Mouse (Mus musculus): ENCODE measurements around the gene Jade2. TPM values are rescaled to one million over a fixed set of nuclear protein-coding genes. Genes with fewer than 3 reads are reported as not detected.

The Jade2 gene
- polyA plus RNA-seq, 1 experiment from 2014 or later, result 1.7 TPM

DNA sequence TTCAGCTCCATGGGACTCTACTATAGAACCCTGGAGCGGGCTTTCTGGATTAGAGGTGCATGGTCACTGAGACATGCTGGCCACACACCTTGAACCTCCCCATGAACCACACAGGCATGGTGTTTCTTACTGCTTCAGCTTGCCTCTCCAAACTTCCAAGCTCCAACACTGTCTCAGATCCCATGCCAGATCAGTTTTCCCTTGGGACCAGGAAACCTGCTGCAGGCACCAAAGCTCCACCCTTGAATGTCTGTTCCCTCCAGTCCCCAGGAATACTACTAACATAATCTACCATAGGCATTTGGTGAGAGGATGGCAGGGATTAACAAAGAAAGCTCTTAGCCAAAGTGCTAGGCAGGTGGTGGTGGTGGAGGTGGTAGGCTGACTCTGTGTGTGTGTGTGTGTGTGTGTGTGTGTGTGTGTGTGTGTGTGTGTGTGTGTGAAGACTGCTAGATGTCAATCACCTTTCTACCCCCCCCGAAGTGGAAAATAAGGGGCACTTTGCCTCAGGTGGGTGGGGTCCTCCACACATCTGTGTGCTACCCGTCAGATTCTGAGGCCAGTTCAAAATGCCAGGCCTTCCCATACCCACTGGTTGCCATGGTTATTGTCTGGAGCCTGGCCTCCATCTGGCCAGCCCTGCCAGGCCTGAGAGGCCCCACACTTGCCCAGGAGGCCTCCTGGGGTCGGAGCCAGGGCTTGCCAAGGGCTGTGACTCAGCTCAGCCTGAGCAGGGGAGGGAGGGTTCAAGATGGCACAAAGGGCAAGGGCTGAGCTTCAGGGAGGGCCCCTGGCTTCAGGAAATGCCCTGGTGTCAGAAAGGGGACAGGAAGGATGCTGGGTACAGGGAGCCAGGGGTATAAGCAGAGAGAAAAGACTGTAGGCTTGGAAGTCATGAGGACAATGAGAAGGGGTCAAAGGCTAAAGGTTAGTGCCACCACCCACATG is 25.2 kb downstream of the Jade2 start:
- H3K36me3 ChIP-seq (ENCODE audit: control insufficient read depth, insufficient read depth, low read length), result peaks cover 9% of the 10 kb centered on the region; the same call in 1 of the 2 replicates
- H3K27ac ChIP-seq (ENCODE audit: low read length), result no peak overlapping the region
- no peak overlapping the region for H3K4me3 ChIP-seq (replicated peaks; ENCODE audit: low read length)
- 69% methylated on average over 4 of the region's 4 CpGs for WGBS
- H3K27me3 ChIP-seq (ENCODE audit: control insufficient read depth, insufficient read depth, low read length), result no peaks in the 10 kb centered on the region
- peak; percentile 50; the same call in 1 of the 2 replicates for ATAC-seq (ENCODE audit: insufficient read depth, low FRiP score)
- H3K4me1 ChIP-seq (ENCODE audit: control insufficient read depth, insufficient read depth, low read length), result no peaks in the 10 kb centered on the region
- H3K9me3 ChIP-seq (replicated peaks; ENCODE audit: control insufficient read depth, low read length), result no peaks in the 10 kb centered on the region
- H3K4me2 ChIP-seq (ENCODE audit: low read depth, low read length), result no peak overlapping the region
- H3K9ac ChIP-seq (ENCODE audit: low read length), result no peak overlapping the region

DNA sequence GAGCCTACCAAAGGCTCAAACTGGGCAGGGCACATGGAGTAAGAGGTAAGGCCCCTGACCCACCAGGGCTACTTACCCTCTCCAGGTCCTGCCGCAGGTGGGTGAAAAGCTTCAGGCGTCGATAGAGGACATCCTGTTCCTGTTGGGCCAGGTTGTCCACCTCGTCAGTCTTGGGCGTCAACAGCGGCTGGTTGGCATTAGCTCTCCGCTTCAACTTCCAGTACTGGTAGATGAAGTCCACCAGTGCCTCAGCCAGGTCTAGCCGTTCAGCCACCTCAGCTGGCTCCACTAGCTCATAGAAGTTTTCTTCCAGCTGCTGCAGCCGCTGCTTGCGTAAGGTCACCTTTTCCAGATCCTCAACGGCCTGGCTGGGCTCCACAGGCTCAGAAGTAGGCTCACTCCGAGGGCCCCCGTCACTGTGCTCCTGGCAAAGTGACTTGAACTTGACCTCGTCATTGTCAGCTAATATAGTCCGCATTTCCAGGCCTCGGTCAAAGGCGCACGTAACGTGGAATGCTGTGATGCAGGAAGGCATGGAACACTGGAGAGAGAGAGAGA is 32.5 kb downstream of the Jade2 start:
- H3K4me3 ChIP-seq (replicated peaks; ENCODE audit: low read length), result no peak overlapping the region

DNA sequence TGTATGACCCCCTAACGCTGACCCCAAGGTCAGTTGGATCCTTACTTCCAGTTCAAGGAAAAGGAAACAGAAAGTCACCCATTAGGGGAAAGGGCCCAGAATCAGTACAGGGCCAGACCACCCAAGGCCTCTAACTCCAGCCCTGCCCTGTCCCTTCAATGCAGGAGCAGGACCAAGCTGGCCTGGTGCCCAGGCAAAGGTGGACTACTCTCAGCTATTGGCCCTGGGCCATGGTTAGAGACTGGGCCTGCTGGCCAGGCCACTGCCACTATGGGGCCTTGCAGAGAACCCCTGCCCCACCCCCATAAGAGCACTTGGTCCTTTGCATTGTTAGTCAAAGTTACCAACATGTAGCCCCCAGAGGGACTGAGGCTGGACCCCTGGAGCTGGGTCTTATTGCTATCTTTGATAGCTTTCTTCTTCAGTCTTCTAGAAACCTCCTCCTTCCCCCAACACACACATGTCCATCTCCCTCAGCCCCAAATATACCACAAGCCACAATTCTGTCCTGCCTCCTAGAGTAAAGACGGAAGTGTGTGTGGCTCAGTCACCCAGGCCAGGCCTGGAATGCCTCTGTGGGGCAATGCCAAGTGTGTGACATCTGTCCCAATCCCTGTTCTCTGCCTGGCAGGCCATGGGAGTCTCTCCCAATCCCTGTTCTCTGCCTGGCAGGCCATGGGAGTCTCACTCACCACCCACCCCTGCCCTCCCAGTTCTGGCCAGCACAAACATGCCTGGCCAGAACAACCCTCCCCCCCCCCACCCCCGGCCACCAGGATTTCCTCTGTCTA is 33.3 kb downstream of the Jade2 start:
- WGBS, result 83% methylated on average over 3 of the region's 3 CpGs
- Histone ChIP-seq H3K9ac (ENCODE audit: low read length) (no peak overlapping the region), H3K9me3 (replicated peaks; ENCODE audit: control insufficient read depth, low read length) (no peaks in the 10 kb centered on the region), H3K27ac (ENCODE audit: low read length) (no peak overlapping the region), H3K4me3 (replicated peaks; ENCODE audit: low read length) (no peak overlapping the region), H3K36me3 (ENCODE audit: control insufficient read depth, insufficient read depth, low read length) (0 out of 2 replicates have a peak, but pooled peaks cover 2% of the 10 kb centered on the region), H3K27me3 (ENCODE audit: control insufficient read depth, insufficient read depth, low read length) (no peaks in the 10 kb centered on the region), H3K4me1 (ENCODE audit: control insufficient read depth, insufficient read depth, low read length) (no peaks in the 10 kb centered on the region), H3K4me2 (ENCODE audit: low read depth, low read length) (no peak overlapping the region)
- ATAC-seq (ENCODE audit: insufficient read depth, low FRiP score), result no peak

More for the DNA sequence above, 32.5 kb downstream of the Jade2 start:
- no peak for ATAC-seq (ENCODE audit: insufficient read depth, low FRiP score)
- no peaks in the 10 kb centered on the region for H3K9me3 ChIP-seq (replicated peaks; ENCODE audit: control insufficient read depth, low read length)
- no peak overlapping the region for H3K9ac ChIP-seq (ENCODE audit: low read length)
- WGBS, result 88% methylated on average over 19 of the region's 19 CpGs
- H3K4me1 ChIP-seq (ENCODE audit: control insufficient read depth, insufficient read depth, low read length), result no peaks in the 10 kb centered on the region
- H3K36me3 ChIP-seq (ENCODE audit: control insufficient read depth, insufficient read depth, low read length), result 0 out of 2 replicates have a peak, but pooled peaks cover 2% of the 10 kb centered on the region
- no peaks in the 10 kb centered on the region for H3K27me3 ChIP-seq (ENCODE audit: control insufficient read depth, insufficient read depth, low read length)
- no peak overlapping the region for H3K27ac ChIP-seq (ENCODE audit: low read length)
- no peak overlapping the region for H3K4me2 ChIP-seq (ENCODE audit: low read depth, low read length)

DNA sequence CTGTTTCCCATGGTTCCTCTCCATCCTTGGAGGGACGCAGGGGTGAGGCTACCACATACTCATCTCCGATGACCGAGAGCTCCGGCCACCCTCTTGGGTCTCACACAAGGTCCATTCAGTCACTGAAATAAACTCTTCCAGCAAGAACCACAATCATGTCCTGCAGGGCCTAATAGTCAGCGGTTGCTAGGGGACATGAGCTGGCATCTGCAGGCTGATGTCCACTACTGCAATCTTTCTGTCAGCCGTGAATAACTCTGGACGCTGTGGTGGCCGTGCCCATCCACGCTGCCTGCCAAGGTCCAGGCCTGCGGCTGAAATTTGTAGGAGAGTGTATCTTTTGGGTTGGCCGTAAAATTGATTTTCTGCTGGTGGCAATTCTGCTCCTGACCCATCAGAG is 34.2 kb downstream of the Jade2 start:
- Histone ChIP-seq H3K4me1 (ENCODE audit: control insufficient read depth, insufficient read depth, low read length) (no peaks in the 10 kb centered on the region), H3K9me3 (replicated peaks; ENCODE audit: control insufficient read depth, low read length) (no peaks in the 10 kb centered on the region), H3K4me2 (ENCODE audit: low read depth, low read length) (no peak overlapping the region), H3K27ac (ENCODE audit: low read length) (no peak overlapping the region), H3K27me3 (ENCODE audit: control insufficient read depth, insufficient read depth, low read length) (no peaks in the 10 kb centered on the region), H3K36me3 (ENCODE audit: control insufficient read depth, insufficient read depth, low read length) (0 out of 2 replicates have a peak, but pooled peaks cover 2% of the 10 kb centered on the region), H3K9ac (ENCODE audit: low read length) (no peak overlapping the region), H3K4me3 (replicated peaks; ENCODE audit: low read length) (no peak overlapping the region)
- no peak for ATAC-seq (ENCODE audit: insufficient read depth, low FRiP score)
- 83% methylated on average over 11 of the region's 11 CpGs for WGBS

DNA sequence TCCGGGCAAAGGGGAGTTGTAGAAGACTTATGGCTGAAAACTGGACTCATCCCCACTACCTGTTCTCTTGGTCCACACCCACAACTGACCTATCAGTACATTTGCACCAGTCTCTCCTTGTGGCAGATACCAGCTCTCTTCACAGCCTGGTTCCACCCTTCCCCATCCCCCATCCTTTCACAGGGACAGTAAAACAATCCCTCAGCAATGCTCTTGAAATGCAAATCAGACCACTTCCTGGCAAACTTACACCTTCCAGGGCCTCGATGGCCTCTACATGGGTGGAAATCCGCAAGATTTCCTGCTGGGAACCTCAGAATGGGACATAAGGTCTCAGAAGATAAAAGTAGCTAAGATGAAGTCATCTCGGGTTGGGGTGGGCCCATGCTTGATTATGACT is 34.7 kb downstream of the Jade2 start:
- Histone ChIP-seq H3K27ac (ENCODE audit: low read length) (no peak overlapping the region), H3K4me1 (ENCODE audit: control insufficient read depth, insufficient read depth, low read length) (no peaks in the 10 kb centered on the region), H3K9me3 (replicated peaks; ENCODE audit: control insufficient read depth, low read length) (no peaks in the 10 kb centered on the region), H3K27me3 (ENCODE audit: control insufficient read depth, insufficient read depth, low read length) (no peaks in the 10 kb centered on the region), H3K4me3 (replicated peaks; ENCODE audit: low read length) (no peak overlapping the region), H3K36me3 (ENCODE audit: control insufficient read depth, insufficient read depth, low read length) (0 out of 2 replicates have a peak, but pooled peaks cover 2% of the 10 kb centered on the region), H3K9ac (ENCODE audit: low read length) (no peak overlapping the region), H3K4me2 (ENCODE audit: low read depth, low read length) (no peak overlapping the region)
- ATAC-seq (ENCODE audit: insufficient read depth, low FRiP score), result no peak
- WGBS, result 32% methylated on average over 4 of the region's 4 CpGs

DNA sequence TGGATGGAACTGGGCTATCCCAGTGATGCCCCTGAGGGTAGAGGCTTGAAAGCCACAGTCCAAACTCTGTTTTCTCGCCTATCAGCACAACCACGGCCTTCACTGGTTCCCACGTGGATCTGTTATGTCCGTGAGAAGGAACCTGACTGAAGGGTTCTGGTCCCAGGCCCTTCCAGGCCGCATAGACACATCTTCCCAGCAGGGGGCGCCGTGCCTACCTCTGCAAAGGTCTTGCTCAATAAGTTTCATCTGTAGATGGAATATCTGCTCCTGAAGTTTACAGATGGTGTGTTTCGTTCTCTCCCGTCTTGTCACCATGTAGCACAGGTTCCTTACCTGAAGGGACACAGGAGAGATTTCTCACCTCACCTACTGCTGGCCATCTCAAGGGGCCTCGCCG is 36.6 kb downstream of the Jade2 start:
- Histone ChIP-seq H3K4me3 (replicated peaks; ENCODE audit: low read length) (no peak overlapping the region), H3K27ac (ENCODE audit: low read length) (no peak overlapping the region), H3K9ac (ENCODE audit: low read length) (no peak overlapping the region), H3K9me3 (replicated peaks; ENCODE audit: control insufficient read depth, low read length) (no peaks in the 10 kb centered on the region), H3K36me3 (ENCODE audit: control insufficient read depth, insufficient read depth, low read length) (0 out of 2 replicates have a peak, but pooled peaks cover 9% of the 10 kb centered on the region), H3K4me1 (ENCODE audit: control insufficient read depth, insufficient read depth, low read length) (no peaks in the 10 kb centered on the region), H3K27me3 (ENCODE audit: control insufficient read depth, insufficient read depth, low read length) (no peaks in the 10 kb centered on the region), H3K4me2 (ENCODE audit: low read depth, low read length) (no peak overlapping the region)
- no peak for ATAC-seq (ENCODE audit: insufficient read depth, low FRiP score)
- 33% methylated on average over 11 of the region's 11 CpGs for WGBS

DNA sequence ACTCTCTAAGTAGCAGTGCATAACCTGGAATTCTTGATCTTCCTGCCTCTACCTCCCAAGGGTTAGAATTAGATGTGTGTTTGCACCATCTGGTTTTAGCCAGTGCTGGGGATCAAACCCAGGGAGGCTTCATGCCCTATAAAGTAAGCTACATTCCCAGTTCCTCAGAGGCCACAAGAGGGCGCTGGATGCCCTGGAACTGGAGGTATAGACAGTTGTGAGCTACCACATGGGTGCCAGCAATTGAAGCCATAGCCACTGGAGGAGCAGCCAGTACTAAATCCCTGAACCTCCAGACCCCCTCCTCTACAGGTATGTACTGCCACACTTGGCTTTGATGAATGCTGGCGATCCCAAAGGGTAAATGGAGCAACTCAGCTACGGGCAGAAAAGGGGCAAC is 37.5 kb downstream of the Jade2 start:
- Histone ChIP-seq H3K9me3 (replicated peaks; ENCODE audit: control insufficient read depth, low read length) (no peaks in the 10 kb centered on the region), H3K27ac (ENCODE audit: low read length) (no peak overlapping the region), H3K36me3 (ENCODE audit: control insufficient read depth, insufficient read depth, low read length) (0 out of 2 replicates have a peak, but pooled peaks cover 9% of the 10 kb centered on the region), H3K4me2 (ENCODE audit: low read depth, low read length) (no peak overlapping the region), H3K27me3 (ENCODE audit: control insufficient read depth, insufficient read depth, low read length) (no peaks in the 10 kb centered on the region), H3K4me1 (ENCODE audit: control insufficient read depth, insufficient read depth, low read length) (no peaks in the 10 kb centered on the region), H3K9ac (ENCODE audit: low read length) (no peak overlapping the region), H3K4me3 (replicated peaks; ENCODE audit: low read length) (no peak overlapping the region)
- 72% methylated on average over 3 of the region's 3 CpGs for whole genome bisulfite sequencing
- no peak for ATAC-seq (ENCODE audit: insufficient read depth, low FRiP score)

DNA sequence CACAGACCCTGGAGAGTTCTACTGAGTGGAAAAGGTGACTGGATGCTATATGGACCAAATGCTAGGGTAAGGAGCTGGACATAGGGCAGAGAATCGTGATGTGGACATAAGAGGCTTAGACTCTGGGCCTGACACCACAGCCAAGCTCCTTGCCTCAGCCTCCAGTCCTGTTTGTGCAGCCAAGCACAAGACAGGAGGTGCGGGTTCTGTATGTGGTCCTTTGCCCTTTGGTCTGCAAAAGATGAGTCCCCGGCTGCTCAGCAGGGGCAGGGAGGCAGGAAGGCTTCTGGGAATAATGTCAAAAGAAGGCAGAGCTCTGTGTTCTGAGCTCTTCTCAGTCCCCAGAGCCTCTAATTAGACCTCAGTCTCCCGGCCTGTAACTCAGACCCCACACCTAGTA is 38.6 kb downstream of the Jade2 start:
- 90% methylated on average over 4 of the region's 4 CpGs for WGBS
- no peak for ATAC-seq (ENCODE audit: insufficient read depth, low FRiP score)
- Histone ChIP-seq H3K4me3 (replicated peaks; ENCODE audit: low read length) (no peak overlapping the region), H3K27me3 (ENCODE audit: control insufficient read depth, insufficient read depth, low read length) (no peaks in the 10 kb centered on the region), H3K9ac (ENCODE audit: low read length) (no peak overlapping the region), H3K4me2 (ENCODE audit: low read depth, low read length) (no peak overlapping the region), H3K36me3 (ENCODE audit: control insufficient read depth, insufficient read depth, low read length) (0 out of 2 replicates have a peak, but pooled peaks cover 9% of the 10 kb centered on the region), H3K9me3 (replicated peaks; ENCODE audit: control insufficient read depth, low read length) (no peaks in the 10 kb centered on the region), H3K27ac (ENCODE audit: low read length) (no peak overlapping the region), H3K4me1 (ENCODE audit: control insufficient read depth, insufficient read depth, low read length) (no peaks in the 10 kb centered on the region)

All from stomach, embryonic 16.5 days (tissue).